Mouse (Mus musculus): Measurements from ENCODE around the gene Ccdc155. TPM values are rescaled to one million over a fixed set of nuclear protein-coding genes. Genes with fewer than 3 reads are reported as not detected.

Gene Ccdc155
- polyA plus RNA-seq, 1 experiment from 2014 or later = 0.43 TPM

GRCm38 (mm10) chr7:45231192-45231591, 26.5 kb upstream of the Ccdc155 start:
- WGBS = 92% methylated on average over 12 of the region's 12 CpGs
- no peak for ATAC-seq

DNA sequence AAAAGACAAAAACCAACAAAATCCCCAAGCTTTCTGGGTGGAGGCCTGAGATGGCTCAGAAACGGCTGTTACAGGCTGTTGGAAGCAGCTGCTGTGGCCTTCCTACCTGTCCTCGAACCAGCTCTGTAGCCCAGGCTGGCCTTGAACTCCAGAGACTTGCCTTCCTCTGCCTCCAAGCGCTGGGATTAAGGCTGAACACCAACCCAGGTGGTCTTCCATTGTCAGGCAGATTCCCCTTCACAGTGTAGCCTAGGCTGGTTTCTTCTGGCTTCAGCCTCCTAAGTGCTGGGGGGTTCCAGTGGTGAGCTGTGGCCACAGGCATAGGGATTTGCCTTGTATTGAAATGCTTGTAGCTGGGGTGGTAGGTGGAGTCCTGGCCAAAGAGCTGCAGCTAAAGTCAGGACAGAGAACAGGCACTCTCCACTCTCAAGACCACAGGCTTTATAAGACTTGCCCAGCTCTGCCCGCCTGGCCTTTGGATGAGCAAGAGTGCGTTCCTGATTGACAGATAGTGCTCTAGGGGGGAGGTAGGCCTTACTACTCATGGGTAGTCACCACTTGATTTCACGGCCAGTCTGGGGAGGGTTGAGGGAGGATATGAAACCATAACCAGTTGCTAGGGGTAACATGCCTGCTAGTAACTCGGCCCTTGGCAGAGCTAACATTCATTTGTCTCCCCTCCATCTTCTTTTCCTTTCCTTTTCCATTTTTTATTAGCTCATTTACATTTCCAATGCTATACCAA, 24.9 kb upstream of the Ccdc155 start:
- DNase-seq (ENCODE audit: low spot score) = no peak
- H3K36me3 ChIP-seq (ENCODE audit: control insufficient read depth, insufficient read depth, low read length) = peaks cover 76% of the 10 kb centered on the region
- ATAC-seq = no peak
- H3K4me3 ChIP-seq (ENCODE audit: low read depth, low read length) = no peak overlapping the region
- H3K9ac ChIP-seq (ENCODE audit: low read length) = no peak overlapping the region
- H3K9me3 ChIP-seq (replicated peaks; ENCODE audit: control insufficient read depth, low read length) = no peaks in the 10 kb centered on the region
- no peak overlapping the region for H3K27ac ChIP-seq (ENCODE audit: low read depth, low read length)
- 90% methylated on average over 7 of the region's 7 CpGs for WGBS
- no peak overlapping the region for H3K4me2 ChIP-seq (ENCODE audit: low read length)
- H3K27me3 ChIP-seq (replicated peaks; ENCODE audit: control insufficient read depth, insufficient read depth, low read length) = no peaks in the 10 kb centered on the region
- peaks cover 8% of the 10 kb centered on the region for H3K4me1 ChIP-seq (ENCODE audit: control insufficient read depth, insufficient read depth, low read length)

More at GRCm38 (mm10) chr7:45231192-45231591, 26.5 kb upstream of the Ccdc155 start:
- DNase-seq (ENCODE audit: low spot score) = no peak
- H3K9ac ChIP-seq (ENCODE audit: low read length) = no peak overlapping the region
- H3K36me3 ChIP-seq (ENCODE audit: control insufficient read depth, insufficient read depth, low read length) = peaks cover 61% of the 10 kb centered on the region
- no peak overlapping the region for H3K27ac ChIP-seq (ENCODE audit: low read depth, low read length)
- no peak overlapping the region for H3K4me3 ChIP-seq (ENCODE audit: low read depth, low read length)
- no peaks in the 10 kb centered on the region for H3K27me3 ChIP-seq (replicated peaks; ENCODE audit: control insufficient read depth, insufficient read depth, low read length)
- peaks cover 16% of the 10 kb centered on the region for H3K4me1 ChIP-seq (ENCODE audit: control insufficient read depth, insufficient read depth, low read length)
- no peaks in the 10 kb centered on the region for H3K9me3 ChIP-seq (replicated peaks; ENCODE audit: control insufficient read depth, low read length)
- no peak overlapping the region for H3K4me2 ChIP-seq (ENCODE audit: low read length)

DNA sequence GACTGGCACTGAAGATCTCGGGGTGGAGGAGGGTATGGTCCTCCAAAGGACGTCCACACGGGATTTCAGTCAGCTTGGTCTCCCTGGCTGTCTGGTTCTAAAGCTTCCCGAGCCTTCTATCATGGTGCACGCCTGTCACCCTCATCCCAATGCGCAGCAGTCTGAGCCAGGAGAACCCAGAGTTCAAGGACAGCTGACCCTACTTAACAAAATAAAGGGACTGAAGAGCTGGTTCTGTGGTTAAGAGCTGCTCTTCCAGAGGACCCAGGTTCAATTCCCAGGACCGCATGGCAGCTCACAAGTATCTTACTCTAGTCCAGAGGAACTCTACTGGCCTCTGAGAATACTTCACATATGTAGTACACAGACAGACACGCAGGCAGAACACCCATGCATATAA, 24.4 kb upstream of the Ccdc155 start:
- Histone ChIP-seq H3K36me3 (ENCODE audit: control insufficient read depth, insufficient read depth, low read length) (peaks cover 79% of the 10 kb centered on the region), H3K4me1 (ENCODE audit: control insufficient read depth, insufficient read depth, low read length) (peaks cover 4% of the 10 kb centered on the region)
- no peak for ATAC-seq

DNA sequence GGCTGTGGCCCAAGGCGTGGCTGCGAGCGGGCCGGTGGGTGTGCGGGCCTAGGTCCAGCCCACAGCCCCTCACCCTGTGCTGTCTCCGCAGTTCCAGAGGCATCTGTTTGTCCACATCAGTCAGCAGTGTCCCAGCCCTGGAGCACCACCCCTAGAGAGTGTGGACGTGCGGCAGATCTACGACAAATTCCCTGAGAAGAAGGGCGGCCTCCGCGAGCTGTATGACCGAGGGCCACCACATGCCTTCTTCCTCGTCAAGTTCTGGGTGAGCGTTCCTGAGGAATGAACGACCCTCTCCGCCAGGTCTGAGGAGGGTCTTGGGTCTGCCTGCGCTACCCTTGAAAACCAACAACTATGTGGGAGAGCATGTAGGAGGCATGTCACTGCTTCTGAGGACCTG, 23.9 kb upstream of the Ccdc155 start:
- WGBS = 96% methylated on average over 18 of the region's 18 CpGs

More for the DNA sequence above, 24.4 kb upstream of the Ccdc155 start:
- H3K9me3 ChIP-seq (replicated peaks; ENCODE audit: control insufficient read depth, low read length) = no peaks in the 10 kb centered on the region
- H3K4me2 ChIP-seq (ENCODE audit: low read length) = no peak overlapping the region
- H3K27ac ChIP-seq (ENCODE audit: low read depth, low read length) = no peak overlapping the region
- WGBS = 96% methylated on average over 8 of the region's 8 CpGs
- no peak for DNase-seq (ENCODE audit: low spot score)
- no peaks in the 10 kb centered on the region for H3K27me3 ChIP-seq (replicated peaks; ENCODE audit: control insufficient read depth, insufficient read depth, low read length)
- no peak overlapping the region for H3K9ac ChIP-seq (ENCODE audit: low read length)
- H3K4me3 ChIP-seq (ENCODE audit: low read depth, low read length) = no peak overlapping the region

DNA sequence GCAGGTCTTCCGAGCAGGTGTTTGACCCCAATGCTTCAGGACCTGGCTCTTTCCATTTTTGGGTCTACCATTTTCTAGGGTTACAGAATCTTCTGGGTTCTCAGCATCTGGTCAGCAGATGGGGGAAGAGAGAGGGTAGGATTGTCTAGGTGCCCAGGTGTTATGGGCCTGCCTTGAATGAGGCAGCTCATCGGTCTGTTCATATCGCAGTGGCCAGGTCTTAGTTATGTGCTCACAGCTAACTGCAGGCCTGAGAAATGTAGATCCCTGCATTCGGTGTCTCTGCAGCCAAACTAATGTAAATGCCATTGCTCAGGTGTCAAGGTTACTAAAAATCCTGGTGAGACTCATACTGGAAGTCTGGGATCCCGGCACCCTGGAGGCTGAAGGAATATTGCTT, 21.7 kb upstream of the Ccdc155 start:
- peaks cover 82% of the 10 kb centered on the region for H3K36me3 ChIP-seq (ENCODE audit: control insufficient read depth, insufficient read depth, low read length)
- ATAC-seq (no peak), DNase-seq (ENCODE audit: low spot score) (no peak)
- H3K4me2 ChIP-seq (ENCODE audit: low read length) = no peak overlapping the region
- no peak overlapping the region for H3K4me3 ChIP-seq (ENCODE audit: low read depth, low read length)
- no peaks in the 10 kb centered on the region for H3K4me1 ChIP-seq (ENCODE audit: control insufficient read depth, insufficient read depth, low read length)
- no peaks in the 10 kb centered on the region for H3K9me3 ChIP-seq (replicated peaks; ENCODE audit: control insufficient read depth, low read length)
- no peak overlapping the region for H3K27ac ChIP-seq (ENCODE audit: low read depth, low read length)
- H3K27me3 ChIP-seq (replicated peaks; ENCODE audit: control insufficient read depth, insufficient read depth, low read length) = no peaks in the 10 kb centered on the region
- no peak overlapping the region for H3K9ac ChIP-seq (ENCODE audit: low read length)
- 98% methylated on average over 5 of the region's 5 CpGs for WGBS

More for the DNA sequence above, 23.9 kb upstream of the Ccdc155 start:
- peaks cover 80% of the 10 kb centered on the region for H3K36me3 ChIP-seq (ENCODE audit: control insufficient read depth, insufficient read depth, low read length)
- no peak overlapping the region for H3K9ac ChIP-seq (ENCODE audit: low read length)
- H3K27ac ChIP-seq (ENCODE audit: low read depth, low read length) = no peak overlapping the region
- no peak overlapping the region for H3K4me2 ChIP-seq (ENCODE audit: low read length)
- no peaks in the 10 kb centered on the region for H3K9me3 ChIP-seq (replicated peaks; ENCODE audit: control insufficient read depth, low read length)
- H3K4me3 ChIP-seq (ENCODE audit: low read depth, low read length) = no peak overlapping the region
- H3K4me1 ChIP-seq (ENCODE audit: control insufficient read depth, insufficient read depth, low read length) = no peaks in the 10 kb centered on the region
- H3K27me3 ChIP-seq (replicated peaks; ENCODE audit: control insufficient read depth, insufficient read depth, low read length) = no peaks in the 10 kb centered on the region
- no peak for DNase-seq (ENCODE audit: low spot score)
- no peak for ATAC-seq

GRCm38 (mm10) chr7:45224826-45225225, 20.1 kb upstream of the Ccdc155 start:
- Histone ChIP-seq H3K36me3 (ENCODE audit: control insufficient read depth, insufficient read depth, low read length) (peaks cover 88% of the 10 kb centered on the region), H3K27ac (ENCODE audit: low read depth, low read length) (no peak overlapping the region), H3K27me3 (replicated peaks; ENCODE audit: control insufficient read depth, insufficient read depth, low read length) (no peaks in the 10 kb centered on the region), H3K4me2 (ENCODE audit: low read length) (no peak overlapping the region), H3K9me3 (replicated peaks; ENCODE audit: control insufficient read depth, low read length) (no peaks in the 10 kb centered on the region), H3K4me1 (ENCODE audit: control insufficient read depth, insufficient read depth, low read length) (no peaks in the 10 kb centered on the region), H3K9ac (ENCODE audit: low read length) (no peak overlapping the region), H3K4me3 (ENCODE audit: low read depth, low read length) (no peak overlapping the region)
- ATAC-seq = no peak
- DNase-seq (ENCODE audit: low spot score) = no peak
- 86% methylated on average over 7 of the region's 7 CpGs for WGBS

DNA sequence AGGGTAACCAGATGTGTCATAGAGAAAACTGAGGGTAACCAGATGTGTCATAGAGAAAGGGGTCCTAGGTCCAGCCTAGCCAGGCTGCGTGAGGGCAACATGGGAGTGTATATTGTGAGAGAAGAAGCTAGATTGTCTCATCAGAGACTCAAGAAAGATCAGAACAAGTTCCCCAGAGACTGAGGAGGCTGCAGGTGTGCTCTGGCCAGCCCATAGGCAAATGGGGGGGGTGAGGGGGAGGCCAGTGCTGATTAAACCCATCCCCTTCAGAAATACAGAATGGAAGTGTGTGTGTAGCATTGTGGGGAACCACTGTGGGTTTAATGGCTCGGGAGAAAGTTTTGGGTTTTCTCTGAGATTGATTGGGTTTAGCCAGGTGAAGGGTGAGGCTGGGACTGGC, 17.0 kb upstream of the Ccdc155 start:
- DNase-seq (ENCODE audit: low spot score) = no peak
- ATAC-seq = no peak
- no peaks in the 10 kb centered on the region for H3K27me3 ChIP-seq (replicated peaks; ENCODE audit: control insufficient read depth, insufficient read depth, low read length)
- no peaks in the 10 kb centered on the region for H3K9me3 ChIP-seq (replicated peaks; ENCODE audit: control insufficient read depth, low read length)
- peaks cover 78% of the 10 kb centered on the region for H3K36me3 ChIP-seq (ENCODE audit: control insufficient read depth, insufficient read depth, low read length)
- no peak overlapping the region for H3K4me3 ChIP-seq (ENCODE audit: low read depth, low read length)
- no peak overlapping the region for H3K4me2 ChIP-seq (ENCODE audit: low read length)
- 85% methylated on average over 2 of the region's 2 CpGs for WGBS
- peaks cover 10% of the 10 kb centered on the region for H3K4me1 ChIP-seq (ENCODE audit: control insufficient read depth, insufficient read depth, low read length)
- no peak overlapping the region for H3K27ac ChIP-seq (ENCODE audit: low read depth, low read length)
- no peak overlapping the region for H3K9ac ChIP-seq (ENCODE audit: low read length)

GRCm38 (mm10) chr7:45216442-45217183, 11.9 kb upstream of the Ccdc155 start:
- peak; percentile 95 for DNase-seq (ENCODE audit: low spot score)
- Histone ChIP-seq H3K9ac (ENCODE audit: low read length) (peak overlapping the region; percentile 95), H3K4me2 (ENCODE audit: low read length) (peak overlapping the region; percentile 84), H3K27me3 (replicated peaks; ENCODE audit: control insufficient read depth, insufficient read depth, low read length) (no peaks in the 10 kb centered on the region), H3K9me3 (replicated peaks; ENCODE audit: control insufficient read depth, low read length) (no peaks in the 10 kb centered on the region), H3K36me3 (ENCODE audit: control insufficient read depth, insufficient read depth, low read length) (peaks cover 33% of the 10 kb centered on the region), H3K4me3 (ENCODE audit: low read depth, low read length) (peak overlapping the region; percentile 65), H3K4me1 (ENCODE audit: control insufficient read depth, insufficient read depth, low read length) (peaks cover 16% of the 10 kb centered on the region), H3K27ac (ENCODE audit: low read depth, low read length) (peak overlapping the region; percentile 90)
- ATAC-seq = peak; percentile 87
- WGBS = 1% methylated on average over 12 of the region's 13 CpGs

All from forebrain, embryonic 14.5 days (tissue).